Mouse (Mus musculus) G1E (cell line): ENCODE results near the gene Junb.

Experiments used
- CTCF ChIP-seq: IDR thresholded peaks from 2 replicates; pipeline ENCODE4 v1.5.1; 2012; ENCODE audit warnings: low read depth, low read length, inconsistent platforms, mixed read lengths
- TAL1 ChIP-seq: conservative IDR thresholded peaks from 2 replicates; pipeline ENCODE4 v1.6.1; 2012; ENCODE audit warnings: low read depth, low read length, inconsistent platforms, mixed read lengths

DNA sequence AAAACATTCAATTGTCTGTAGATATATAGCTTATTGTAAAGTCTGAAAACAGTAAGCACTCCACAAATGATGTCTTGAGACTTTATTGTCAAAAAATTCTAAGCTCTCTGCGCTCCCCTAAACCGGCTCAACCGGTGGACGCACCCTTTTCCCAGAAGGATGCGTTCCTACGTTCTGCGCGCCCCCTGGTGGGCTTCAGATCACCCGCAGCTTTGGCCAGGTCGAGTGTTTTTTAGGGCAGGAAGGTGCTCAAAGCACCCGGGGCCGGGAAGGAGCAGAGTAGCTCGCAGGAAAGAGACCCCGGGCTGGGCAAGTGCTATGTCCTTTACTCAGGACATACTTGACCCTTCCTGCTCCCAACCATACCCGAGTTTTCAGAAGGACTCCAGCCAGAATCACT is 11.3 kb upstream of the Junb start:
- TF ChIP-seq CTCF (peak; percentile 59; the same call in 1 of the 2 replicates), TAL1 (no peak)
